Mouse (Mus musculus) forelimb bud, embryonic 11.5 days (tissue): Measurements from ENCODE around the gene Ube2r2.
A peak's percentile ranks its signal among the peaks of the same experiment; 100 is the strongest.

Experiments used
- DNase-seq: peaks from one replicate; pipeline ENCODE4 v3.0.0-alpha.2; 2012; ENCODE audit warnings: low read depth, low spot score

Ube2r2 gene

GRCm38 (mm10) chr4:41174631-41175030, 39.1 kb downstream of the Ube2r2 start:
- no peak for DNase-seq

- DNase-seq, result no peak
Measured at GRCm38 (mm10) chr4:41179825-41180725, 44.5 kb downstream of the Ube2r2 start.

- no peak for DNase-seq
Measured at GRCm38 (mm10) chr4:41189809-41190208, 54.3 kb downstream of the Ube2r2 start.

GRCm38 (mm10) chr4:41192544-41193512, 57.3 kb downstream of the Ube2r2 start:
- no peak for DNase-seq

GRCm38 (mm10) chr4:41195328-41195727, 59.8 kb downstream of the Ube2r2 start:
- no peak for DNase-seq

- DNase-seq, result no peak
Measured at GRCm38 (mm10) chr4:41196861-41197610, 61.5 kb downstream of the Ube2r2 start.

GRCm38 (mm10) chr4:41202135-41202534, 66.6 kb downstream of the Ube2r2 start:
- DNase-seq, result no peak

- no peak for DNase-seq
Measured at GRCm38 (mm10) chr4:41205751-41206150, 70.2 kb downstream of the Ube2r2 start.

GRCm38 (mm10) chr4:41208050-41208449, 72.5 kb downstream of the Ube2r2 start:
- no peak for DNase-seq

GRCm38 (mm10) chr4:41225412-41225811, 89.9 kb downstream of the Ube2r2 start:
- DNase-seq, result no peak

GRCm38 (mm10) chr4:41226351-41226750, 90.8 kb downstream of the Ube2r2 start:
- DNase-seq, result peak; percentile 55

GRCm38 (mm10) chr4:41235621-41236020, 100.1 kb downstream of the Ube2r2 start:
- DNase-seq, result no peak

- no peak for DNase-seq
Measured at GRCm38 (mm10) chr4:41240916-41241315, 105.4 kb downstream of the Ube2r2 start.
